8 mouse cellular contexts compared by ENCODE assay signal in genomic region chr4:151483299-151483976, GRCm38 (mm10).
DNase-seq lines count a peak whose midpoint lies in the region; ATAC-seq and TF ChIP-seq lines count a peak whose summit lies in the region.

No protein-coding gene starts in this region.

- TF ChIP-seq EP300 in ES-Bruce4 (IDR thresholded peaks at IDR 0.05; ENCODE audit: insufficient read depth, low read depth, low read length), result no peak
- no peak for TF ChIP-seq EP300 in heart, postnatal 0 days (IDR thresholded peaks at IDR 0.05; ENCODE audit: low read depth)
- no peak for TF ChIP-seq EP300 in lung, postnatal 0 days (IDR thresholded peaks at IDR 0.05)

- no peak for TF ChIP-seq POLR2A in ES-Bruce4 (IDR thresholded peaks at IDR 0.05; ENCODE audit: insufficient read depth, low read length)

- no peak overlapping the region for H3K4me2 ChIP-seq in heart, postnatal 0 days (ENCODE audit: low read depth, low read length)
- H3K4me2 ChIP-seq in lung, postnatal 0 days (replicated peaks; ENCODE audit: low read depth, low read length), result no peak overlapping the region

- DNase-seq in adrenal gland, postnatal 36 days, result peak; percentile 56 to 75
- DNase-seq in embryonic facial prominence, embryonic 10.5 days (ENCODE audit: low spot score), result peak; percentile 78
- peak; percentile 73 for DNase-seq in heart, postnatal 0 days (ENCODE audit: low spot score)
- DNase-seq in layer of hippocampus, adult 11-12 months (ENCODE audit: low spot score), result peak; percentile 55
- DNase-seq in lung, postnatal 0 days (ENCODE audit: low spot score), result peak; percentile 62
- peak; percentile 88 for DNase-seq in retina, embryonic 14.5 days (ENCODE audit: low spot score)
- DNase-seq in adipocyte (ENCODE audit: low spot score), result no peak

- no peaks in the 10 kb centered on the region for H3K4me1 ChIP-seq in ES-Bruce4 (ENCODE audit: control insufficient read depth, insufficient read depth, low read length)
- H3K4me1 ChIP-seq in embryonic facial prominence, embryonic 10.5 days, result peaks cover 12% of the 10 kb centered on the region
- no peaks in the 10 kb centered on the region for H3K4me1 ChIP-seq in heart, postnatal 0 days (ENCODE audit: control insufficient read depth, insufficient read depth)
- no peaks in the 10 kb centered on the region for H3K4me1 ChIP-seq in lung, postnatal 0 days (ENCODE audit: insufficient read depth, low read depth, low read length)

- H3K9me3 ChIP-seq in ES-Bruce4 (replicated peaks; ENCODE audit: control insufficient read depth, insufficient read depth, low read length, poor library complexity, severe bottlenecking), result no peaks in the 10 kb centered on the region
- H3K9me3 ChIP-seq in embryonic facial prominence, embryonic 10.5 days, result 0 out of 2 replicates have a peak, but pooled peaks cover 5% of the 10 kb centered on the region
- no peaks in the 10 kb centered on the region for H3K9me3 ChIP-seq in heart, postnatal 0 days (replicated peaks; ENCODE audit: control insufficient read depth, low read length)
- H3K9me3 ChIP-seq in lung, postnatal 0 days (ENCODE audit: low read length), result no peaks in the 10 kb centered on the region

- TF ChIP-seq CTCF in ES-Bruce4 (IDR thresholded peaks at IDR 0.05; ENCODE audit: low read depth, low read length), result peak; percentile 96
- TF ChIP-seq CTCF in heart, postnatal 0 days (IDR thresholded peaks at IDR 0.05; ENCODE audit: low read depth), result peak; percentile 75
- peak; percentile 78 for TF ChIP-seq CTCF in lung, postnatal 0 days (IDR thresholded peaks at IDR 0.05)

- no peak overlapping the region for H3K27ac ChIP-seq in ES-Bruce4 (ENCODE audit: insufficient read depth, low read length)
- no peak overlapping the region for H3K27ac ChIP-seq in embryonic facial prominence, embryonic 10.5 days (replicated peaks)
- H3K27ac ChIP-seq in heart, postnatal 0 days (ENCODE audit: low read depth), result no peak overlapping the region
- H3K27ac ChIP-seq in lung, postnatal 0 days (ENCODE audit: low read length), result no peak overlapping the region

- H3K4me3 ChIP-seq in ES-Bruce4 (ENCODE audit: low read depth, low read length), result no peak overlapping the region
- no peak overlapping the region for H3K4me3 ChIP-seq in embryonic facial prominence, embryonic 10.5 days
- H3K4me3 ChIP-seq in heart, postnatal 0 days (ENCODE audit: low read depth, low read length), result no peak overlapping the region
- H3K4me3 ChIP-seq in lung, postnatal 0 days (ENCODE audit: low read depth, low read length), result no peak overlapping the region

- no peak overlapping the region for H3K9ac ChIP-seq in ES-Bruce4 (ENCODE audit: low read depth, poor library complexity, severe bottlenecking)
- no peak overlapping the region for H3K9ac ChIP-seq in heart, postnatal 0 days (replicated peaks; ENCODE audit: low read depth, low read length)
- no peak overlapping the region for H3K9ac ChIP-seq in lung, postnatal 0 days (replicated peaks; ENCODE audit: low read depth)

- ATAC-seq in heart, postnatal 0 days (ENCODE audit: insufficient read depth, low read depth), result peak; percentile 57
- ATAC-seq in lung, postnatal 0 days, result peak; percentile 37; the same call in 1 of the 2 replicates

- WGBS in embryonic facial prominence, embryonic 10.5 days, result 10% methylated on average over 21 of the region's 21 CpGs
- WGBS in heart, postnatal 0 days, result 17% methylated on average over 21 of the region's 21 CpGs
- WGBS in lung, postnatal 0 days, result 19% methylated on average over 21 of the region's 21 CpGs

- H3K36me3 ChIP-seq in ES-Bruce4 (ENCODE audit: control insufficient read depth, insufficient read depth, low read length, poor library complexity, severe bottlenecking), result no peaks in the 10 kb centered on the region
- no peaks in the 10 kb centered on the region for H3K36me3 ChIP-seq in embryonic facial prominence, embryonic 10.5 days (replicated peaks)
- no peaks in the 10 kb centered on the region for H3K36me3 ChIP-seq in heart, postnatal 0 days (replicated peaks; ENCODE audit: control insufficient read depth, insufficient read depth, low read length)
- H3K36me3 ChIP-seq in lung, postnatal 0 days (ENCODE audit: insufficient read depth, low read length), result no peaks in the 10 kb centered on the region

- H3K27me3 ChIP-seq in ES-Bruce4 (ENCODE audit: control insufficient read depth, insufficient read depth, low read length, poor library complexity, severe bottlenecking), result no peaks in the 10 kb centered on the region
- peaks cover 18% of the 10 kb centered on the region for H3K27me3 ChIP-seq in embryonic facial prominence, embryonic 10.5 days (replicated peaks; ENCODE audit: low read depth, poor library complexity, severe bottlenecking)
- 0 out of 2 replicates have a peak, but pooled peaks cover 10% of the 10 kb centered on the region for H3K27me3 ChIP-seq in heart, postnatal 0 days (ENCODE audit: control insufficient read depth, insufficient read depth, low read length)
- no peaks in the 10 kb centered on the region for H3K27me3 ChIP-seq in lung, postnatal 0 days (replicated peaks; ENCODE audit: insufficient read depth, low read length)
